Mouse (Mus musculus) cerebellum, adult 9-11 months (tissue): ENCODE measurements around the gene Kcne3.

Experiments
- DNase-seq: peaks from one replicate; pipeline ENCODE4 v3.0.0; 2022

Kcne3 gene

GRCm38 (mm10) chr7:100182388-100182787, 6.1 kb downstream of the Kcne3 start:
- DNase-seq: no peak

GRCm38 (mm10) chr7:100187601-100188000, 11.3 kb downstream of the Kcne3 start:
- peak; percentile 11 for DNase-seq

GRCm38 (mm10) chr7:100190167-100190566, 13.9 kb downstream of the Kcne3 start:
- no peak for DNase-seq

GRCm38 (mm10) chr7:100190778-100191177, 14.5 kb downstream of the Kcne3 start:
- peak; percentile 36 for DNase-seq

DNA sequence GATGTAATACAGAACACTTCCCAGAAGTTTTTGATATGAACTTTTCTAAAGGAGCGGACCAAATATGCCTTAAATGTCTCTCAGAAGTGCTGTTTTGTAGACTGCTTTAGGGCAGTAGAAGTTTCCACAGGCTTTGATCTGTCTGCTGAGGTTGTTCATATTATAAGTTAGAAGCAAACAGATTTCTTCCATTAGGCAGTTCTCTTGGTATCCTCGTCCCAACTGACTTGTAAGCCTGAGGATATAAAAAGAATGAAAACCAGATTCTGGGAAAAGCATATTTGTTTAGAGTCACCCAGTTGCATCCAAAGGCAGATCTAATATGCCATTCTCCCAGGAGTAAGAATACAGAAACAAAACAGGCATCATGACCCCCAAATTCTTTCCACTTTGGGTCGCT, 24.9 kb downstream of the Kcne3 start:
- DNase-seq: no peak

DNA sequence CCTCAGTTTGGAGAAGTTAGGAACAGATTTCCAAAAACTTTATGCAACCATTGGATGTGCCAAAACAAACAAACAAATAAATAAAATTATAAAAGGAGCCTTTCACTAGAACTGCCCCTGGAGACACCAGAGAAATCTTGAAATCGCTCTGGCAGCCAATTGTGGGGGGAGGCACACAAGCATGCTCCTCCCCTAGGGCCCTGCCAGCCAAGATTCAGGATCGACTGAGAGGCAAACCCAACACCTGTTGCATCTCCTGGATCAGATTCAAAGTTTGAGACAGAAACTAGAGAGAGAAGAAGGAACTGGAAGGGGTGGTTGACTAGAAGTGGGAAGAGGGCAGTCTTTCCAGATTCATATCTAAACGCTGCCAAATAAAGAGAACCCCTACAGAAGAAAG, 27.3 kb downstream of the Kcne3 start:
- no peak for DNase-seq

DNA sequence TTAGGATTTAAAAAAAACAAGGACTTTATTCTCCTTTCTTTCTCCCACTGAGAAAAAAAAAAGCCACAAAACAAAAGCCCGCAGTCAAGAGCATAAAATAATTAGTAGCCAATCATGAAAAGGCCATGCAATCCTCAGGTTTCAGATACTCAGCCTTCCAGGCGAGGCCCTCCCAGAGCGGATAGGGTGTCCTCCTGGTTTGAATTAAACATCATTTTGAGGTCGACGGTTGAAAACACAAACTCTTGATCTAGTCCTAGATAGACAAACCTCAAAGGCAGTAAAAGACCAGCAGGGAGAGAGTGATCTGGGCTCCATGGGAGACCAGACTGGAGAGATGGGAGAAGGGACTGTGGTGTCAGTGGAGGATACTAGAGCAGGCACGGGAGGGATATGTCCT, 28.6 kb downstream of the Kcne3 start:
- DNase-seq: no peak

DNA sequence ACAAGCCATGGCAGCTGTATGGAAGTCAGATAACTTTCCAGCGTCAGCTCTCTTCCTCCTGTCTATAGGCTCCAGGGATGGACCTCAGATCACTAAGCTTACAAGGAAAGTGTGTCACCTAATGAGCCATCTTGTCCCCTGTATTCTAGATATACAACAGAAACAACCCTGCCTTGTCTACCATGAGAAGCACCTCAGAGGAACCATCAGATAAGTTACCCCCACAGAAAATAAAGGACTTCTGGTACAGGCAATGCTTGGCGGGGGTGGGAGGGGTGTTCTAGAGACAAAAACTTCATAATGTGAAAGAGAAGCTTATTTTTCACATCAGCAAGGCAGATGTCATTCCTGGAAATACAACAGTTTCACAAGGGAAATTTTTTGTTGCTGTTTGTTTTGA, 29.8 kb downstream of the Kcne3 start:
- no peak for DNase-seq

DNA sequence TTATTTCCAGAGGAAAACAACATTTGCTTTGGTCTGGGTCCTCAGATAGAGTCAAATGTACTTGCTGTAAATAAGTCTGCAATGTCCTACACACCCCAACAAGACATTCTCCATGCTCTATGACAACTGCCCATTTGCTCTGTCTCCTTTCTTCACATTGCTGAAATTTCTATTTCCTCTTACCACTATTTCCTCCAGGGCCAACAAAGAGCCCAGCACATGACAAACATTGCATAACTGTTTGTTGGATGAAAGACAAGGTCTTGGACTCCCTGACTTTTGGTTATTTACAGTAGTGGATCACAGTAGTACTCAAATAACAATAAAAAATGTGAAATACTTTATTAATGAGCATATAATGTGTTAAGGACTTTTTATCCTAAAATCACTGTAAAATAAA, 31.6 kb downstream of the Kcne3 start:
- no peak for DNase-seq

- DNase-seq: no peak
These were observed 38.0 kb downstream of the Kcne3 start for GRCm38 (mm10) chr7:100214310-100214709.

- DNase-seq: peak; percentile 78
These were observed 38.9 kb downstream of the Kcne3 start for GRCm38 (mm10) chr7:100215116-100215732.

DNA sequence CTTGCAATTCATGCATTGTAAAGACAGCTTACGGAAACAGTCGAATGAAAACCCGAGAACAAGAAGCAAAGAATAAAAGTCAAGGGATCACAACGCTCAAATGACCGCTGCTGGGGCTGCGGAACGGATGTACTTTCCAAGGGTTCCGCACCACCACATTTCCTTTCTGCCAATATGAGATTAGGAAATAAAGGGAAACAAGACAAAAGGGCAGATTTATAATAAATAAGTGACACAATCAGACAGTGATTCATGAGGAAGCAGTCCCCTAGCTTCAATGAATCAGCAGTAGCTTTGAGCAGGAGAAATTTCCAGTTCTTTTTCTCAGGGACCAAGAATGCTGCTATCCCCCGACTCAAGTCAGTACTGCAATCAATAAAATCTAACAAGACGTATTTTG, 39.7 kb downstream of the Kcne3 start:
- no peak for DNase-seq

- DNase-seq: no peak
These were observed 40.6 kb downstream of the Kcne3 start for GRCm38 (mm10) chr7:100216601-100217565.

DNA sequence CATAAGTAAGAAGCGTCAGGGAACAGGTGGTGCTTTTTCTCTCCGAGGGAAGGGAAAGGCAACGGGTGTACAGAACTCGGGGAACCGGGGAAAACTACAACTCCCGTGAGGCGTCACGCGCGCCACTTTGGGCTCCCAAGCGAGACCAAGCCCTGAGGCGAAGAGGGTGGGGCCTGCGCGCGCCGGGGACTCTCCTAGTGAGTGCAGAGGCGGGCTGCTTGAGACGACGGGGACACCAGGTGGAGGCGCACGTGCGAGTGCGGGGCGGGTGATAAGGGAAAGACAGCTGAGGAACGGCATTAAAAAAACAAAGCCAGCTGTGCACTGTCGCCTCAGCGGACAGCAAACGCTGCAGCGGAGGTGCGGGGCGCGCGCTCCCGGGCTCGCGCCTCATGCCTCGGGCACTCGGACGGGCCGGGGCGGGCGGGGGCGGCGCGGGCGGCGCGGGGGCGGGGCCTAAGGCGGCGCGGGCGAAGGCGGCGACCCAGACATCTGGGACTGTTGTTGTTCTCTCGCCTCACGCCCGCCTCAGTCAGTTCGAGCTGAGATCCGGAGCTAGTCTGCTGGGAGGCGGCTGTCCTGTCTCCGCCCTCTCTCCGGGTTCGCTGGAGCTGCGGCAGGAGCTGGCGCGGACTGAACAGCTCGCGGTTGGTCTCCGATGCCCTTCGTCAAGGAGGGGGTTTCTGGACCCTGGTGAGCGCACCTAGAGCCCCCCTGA, 51.0 kb downstream of the Kcne3 start, which contains the start of gene Pgm2l1:
Pgm2l1 (plus strand) TSS at position 237 of the 718 bp plus-strand sequence.
- peak; percentile 97 for DNase-seq

GRCm38 (mm10) chr7:100227896-100228525, 51.7 kb downstream of the Kcne3 start:
- no peak for DNase-seq

DNA sequence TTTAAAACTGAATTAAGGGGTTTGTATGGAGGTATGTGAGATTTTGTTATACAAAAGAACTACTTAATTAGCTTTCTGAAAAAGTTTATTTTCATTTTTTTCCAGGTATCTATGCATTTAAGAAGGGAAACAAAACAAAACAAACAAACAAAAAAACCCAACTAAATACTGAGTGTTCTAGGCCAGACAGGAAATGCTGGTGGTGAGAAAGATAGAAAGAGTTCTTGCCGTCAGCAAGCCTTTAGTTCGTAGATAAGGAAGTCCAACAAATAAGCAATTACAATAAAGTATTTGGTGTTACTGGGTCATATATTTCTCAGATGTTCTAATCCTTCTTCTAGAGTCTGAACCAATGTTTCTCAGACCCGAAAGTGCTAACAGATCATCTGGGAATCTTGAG, 52.7 kb downstream of the Kcne3 start:
- DNase-seq: no peak

DNA sequence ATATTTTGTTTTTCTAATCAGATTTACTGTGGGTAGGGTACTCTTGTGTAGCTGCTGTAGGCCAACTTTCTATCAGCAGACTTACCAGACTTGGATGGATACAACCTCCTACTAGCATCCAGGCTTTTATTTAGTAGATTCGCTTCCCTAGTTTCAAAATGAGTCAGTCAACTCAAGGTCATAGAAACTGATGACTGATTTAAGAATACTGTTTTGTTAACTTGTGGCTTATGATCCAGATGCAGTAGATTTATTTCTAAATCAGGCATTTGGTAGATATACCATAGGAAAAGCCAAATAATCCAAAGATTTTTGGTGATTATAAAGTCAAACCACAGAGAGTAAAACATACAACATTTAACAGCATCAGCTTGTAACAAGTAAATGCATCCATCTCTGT, 54.3 kb downstream of the Kcne3 start:
- no peak for DNase-seq

DNA sequence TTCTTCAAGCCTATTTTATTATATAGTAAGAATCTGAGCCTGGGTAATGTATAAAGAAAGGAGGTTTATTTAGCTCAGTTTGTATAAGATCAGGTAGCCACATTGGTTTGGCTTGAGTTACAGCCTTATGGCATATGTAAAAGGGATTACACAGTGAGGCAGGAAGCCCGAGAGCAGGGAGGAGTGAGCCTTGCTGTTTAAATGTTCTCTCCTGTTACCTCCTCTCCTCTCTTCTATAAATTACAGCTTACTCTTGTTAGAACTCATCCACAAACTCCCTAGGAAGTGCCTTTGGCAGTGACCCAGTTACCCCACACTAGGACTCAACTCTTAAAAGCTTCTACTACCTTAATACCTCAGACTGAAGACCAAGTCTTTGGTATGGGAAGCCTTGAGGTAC, 55.4 kb downstream of the Kcne3 start:
- peak; percentile 17 for DNase-seq

- no peak for DNase-seq
These were observed 57.4 kb downstream of the Kcne3 start for GRCm38 (mm10) chr7:100233681-100234080.
